Mouse (Mus musculus): ENCODE data around the gene Cd36.

DNA sequence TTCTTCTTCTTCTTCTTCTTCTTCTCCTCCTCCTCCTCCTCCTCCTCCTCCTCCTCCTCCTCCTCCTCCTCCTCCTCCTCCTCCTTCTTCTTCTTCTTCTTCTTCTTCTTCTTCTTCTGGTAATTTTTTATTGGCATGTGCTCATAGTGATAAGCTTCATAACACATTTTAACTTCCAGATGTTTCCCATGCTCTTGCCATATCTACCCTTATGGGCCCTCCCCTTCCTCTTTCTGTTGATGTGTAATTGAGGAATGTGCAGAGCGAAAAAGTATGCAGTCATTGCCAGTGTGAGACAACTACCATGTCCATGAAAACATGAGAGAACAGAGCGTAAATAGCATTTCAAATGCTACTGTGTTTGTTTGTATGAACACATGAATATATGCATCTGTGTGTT lies 118.3 kb downstream of the Cd36 start:
- TF ChIP-seq FLI1 (IDR thresholded peaks at IDR 0.05; ENCODE audit: low read length) (no peak), GATA1 (IDR thresholded peaks at IDR 0.05; ENCODE audit: borderline replicate concordance, low read length) (no peak)

Measured in megakaryocyte, embryonic 14.5 days (primary cell).